ENCODE assay signal across 19 mouse cellular contexts in genomic region chr12:83283591-83284320, GRCm38 (mm10).
DNase-seq lines count a peak whose midpoint lies in the region; ATAC-seq lines count a peak whose summit lies in the region.
"Had no signal": no experiment of that assay in that cellular context is flagged by ENCODE, and none has a peak within 500 bp of the region (broad histone marks: within the 10 kb centered on the region; RNA-seq: fewer than 3 reads in every experiment).

No protein-coding gene starts in this region.

- ATAC-seq in cerebellum, adult (ENCODE audit: insufficient number of reproducible peaks, low FRiP score, low TSS enrichment) = peak; percentile 80; the same call in 1 of the 2 replicates
- ATAC-seq: CD4-positive, CD25-positive, alpha-beta regulatory T cell, adult 4 months; forebrain, embryonic 14.5 days; hindbrain, embryonic 16.5 days; inflammation-experienced regulatory T-cells, adult 6 months; intestine, postnatal 0 days had no signal

- no peak for DNase-seq in cerebellum, postnatal 4 days (ENCODE audit: low spot score in 2 of 2)
- DNase-seq in cerebellum, adult 9-10 months = peak; percentile 85
- DNase-seq in cerebellum, postnatal 25 days = peak; percentile 82 to 87
- no peak for DNase-seq in adrenal gland, adult 18-20 months (ENCODE audit: low spot score in 2 of 2)
- DNase-seq in left cerebral cortex, adult 8-10 months (ENCODE audit: low spot score in 2 of 2) = no peak
- DNase-seq in testis, postnatal 10 days (ENCODE audit: low spot score) = no peak
- DNase-seq: adrenal gland, postnatal 14 days; B cell, adult 2 months; embryo, embryonic 11 days; gastrocnemius, postnatal 36 days; heart, adult 11 months; heart, postnatal 36 days; kidney, adult 8-10 months had no signal

Comparison
In these comparisons a context has a peak if more than half of its experiments do, and no peak if none do; other contexts are left out.
1. DNase-seq: peak in cerebellum, adult 9-10 months (single experiment) and cerebellum, postnatal 25 days (2 of 2); none in cerebellum, postnatal 4 days (0 of 2), adrenal gland, adult 18-20 months (0 of 2), left cerebral cortex, adult 8-10 months (0 of 2) and testis, postnatal 10 days (single experiment).